Mouse (Mus musculus) MEL (cell line): ENCODE measurements around the gene Peli1. TPM values are rescaled to one million over a fixed set of nuclear protein-coding genes. Genes with fewer than 3 reads are reported as not detected.

Source experiments
- DNase-seq: peaks from one replicate; pipeline ENCODE4 v3.0.0; 2011; ENCODE audit warnings: low read depth, low spot score
- H3K27ac ChIP-seq: 2 replicates; pipeline ENCODE4 v1.5.1; 2012; ENCODE audit warnings: low read depth, mild to moderate bottlenecking, control low read depth, low read length, moderate library complexity; ENCODE audit not compliant: control insufficient read depth
- H3K27me3 ChIP-seq, 2 experiments: fragments of 150-350 bp in 1 of 2; sonication (generic) in 1 of 2; 2 replicates each; pipeline ENCODE4 v1.6.1; 2012; ENCODE audit warnings: low read length in 2 of 2, mild to moderate bottlenecking in 2 of 2, improper control_type of control experiment in 1 of 2, moderate library complexity in 1 of 2; ENCODE audit not compliant: insufficient read depth in 2 of 2, control insufficient read depth in 1 of 2
- H3K36me3 ChIP-seq, 2 experiments: 2 replicates each; pipeline ENCODE4 v1.6.1; 2012 to 2014; ENCODE audit warnings: low read length in 2 of 2, improper control_type of control experiment in 1 of 2, inconsistent platforms in 1 of 2, mild to moderate bottlenecking in 1 of 2; ENCODE audit not compliant: insufficient read depth in 2 of 2, control insufficient read depth in 1 of 2
- H3K4me1 ChIP-seq, 2 experiments: fragments of 150-350 bp in 1 of 2; sonication (generic) in 1 of 2; 2 replicates each; pipeline ENCODE4 v1.6.1; 2012; ENCODE audit warnings: low read length in 2 of 2, improper control_type of control experiment in 1 of 2, mild to moderate bottlenecking in 1 of 2; ENCODE audit not compliant: insufficient read depth in 2 of 2, control insufficient read depth in 1 of 2
- H3K4me3 ChIP-seq, 2 experiments: fragments of 150-350 bp in 1 of 2; sonication (generic) in 1 of 2; 2 replicates each; pipeline ENCODE4 v1.5.1; 2012; ENCODE audit warnings: low read depth in 2 of 2, low read length in 2 of 2, mild to moderate bottlenecking in 2 of 2, moderate library complexity in 2 of 2, control low read depth in 1 of 2, improper control_type of control experiment in 1 of 2; ENCODE audit not compliant: control insufficient read depth in 1 of 2, insufficient read depth in 1 of 2
- H3K79me2 ChIP-seq: 2 replicates; pipeline ENCODE4 v1.6.1; 2012; ENCODE audit warnings: mild to moderate bottlenecking, low read length, moderate library complexity; ENCODE audit not compliant: control insufficient read depth, poor library complexity, insufficient read depth
- H3K9ac ChIP-seq: 2 replicates; pipeline ENCODE4 v1.6.1; 2012; ENCODE audit warnings: low read depth, mild to moderate bottlenecking, control low read depth, low read length, moderate library complexity; ENCODE audit not compliant: control insufficient read depth, poor library complexity, severe bottlenecking
- H3K9me3 ChIP-seq: fragments of 150-350 bp; sonication (generic); replicated peaks from 2 replicates; pipeline ENCODE4 v1.6.1; 2012; ENCODE audit warnings: mild to moderate bottlenecking, low read length, improper control_type of control experiment, moderate library complexity; ENCODE audit not compliant: insufficient read depth
- BHLHE40 ChIP-seq: IDR thresholded peaks from 2 replicates; pipeline ENCODE4 v1.6.1; 2012; ENCODE audit warnings: low read depth, mild to moderate bottlenecking, inconsistent platforms, low read length, improper control_type of control experiment, borderline replicate concordance
- CTCF ChIP-seq, 3 experiments: IDR thresholded peaks in 2 of 3; conservative IDR thresholded peaks in 1 of 3; 2 replicates each; pipeline ENCODE4 v1.5.1; 2011 to 2012; ENCODE audit warnings: low read length in 3 of 3, low read depth in 2 of 3, mild to moderate bottlenecking in 2 of 3, improper control_type of control experiment in 1 of 3, inconsistent platforms in 1 of 3, mixed read lengths in 1 of 3, moderate library complexity in 1 of 3; ENCODE audit not compliant: control insufficient read depth in 1 of 3, insufficient read depth in 1 of 3, poor library complexity in 1 of 3, severe bottlenecking in 1 of 3
- E2F4 ChIP-seq: IDR thresholded peaks from 2 replicates; pipeline ENCODE4 v1.6.1; 2011; ENCODE audit warnings: low read depth, low read length, improper control_type of control experiment, borderline replicate concordance
- ELF1 ChIP-seq: IDR thresholded peaks from 2 replicates; pipeline ENCODE4 v1.6.1; 2014; ENCODE audit warnings: low read depth, mild to moderate bottlenecking, inconsistent platforms, low read length, improper control_type of control experiment, moderate library complexity
- HCFC1 ChIP-seq: IDR thresholded peaks from 2 replicates; pipeline ENCODE4 v1.6.1; 2012; ENCODE audit warnings: low read depth, mild to moderate bottlenecking, inconsistent platforms, low read length, improper control_type of control experiment, moderate library complexity
- JUND ChIP-seq: IDR thresholded peaks from 2 replicates; pipeline ENCODE4 v1.6.1; 2011; ENCODE audit warnings: low read depth, mild to moderate bottlenecking, improper control_type of control experiment, low read length
- MAZ ChIP-seq: IDR thresholded peaks from 2 replicates; pipeline ENCODE4 v1.6.1; 2012; ENCODE audit warnings: low read depth, mild to moderate bottlenecking, inconsistent platforms, low read length, improper control_type of control experiment
- POLR2AphosphoS2 ChIP-seq: IDR thresholded peaks from 2 replicates; pipeline ENCODE4 v1.6.1; 2011; ENCODE audit warnings: low read length, improper control_type of control experiment
- POLR2AphosphoS5 ChIP-seq: IDR thresholded peaks from 2 replicates; pipeline ENCODE4 v1.6.1; 2012; ENCODE audit warnings: low read depth, borderline replicate concordance, mild to moderate bottlenecking, inconsistent platforms, low read length, moderate library complexity, mixed read lengths
- SMC3 ChIP-seq: IDR thresholded peaks from 2 replicates; pipeline ENCODE4 v1.6.1; 2011; ENCODE audit warnings: low read depth, low read length, improper control_type of control experiment
- UBTF ChIP-seq: IDR thresholded peaks from 2 replicates; pipeline ENCODE4 v1.6.1; 2012; ENCODE audit warnings: low read depth, mild to moderate bottlenecking, inconsistent platforms, low read length, improper control_type of control experiment, moderate library complexity, borderline replicate concordance; ENCODE audit not compliant: insufficient read depth
- ZC3H11A ChIP-seq: IDR thresholded peaks from 2 replicates; pipeline ENCODE4 v1.6.1; 2012; ENCODE audit warnings: low read depth, mild to moderate bottlenecking, inconsistent platforms, low read length, improper control_type of control experiment
- polyA plus RNA-seq, 2 experiments: library from polyadenylated mRNA; stranded (reverse) in 1 of 2; unstranded in 1 of 2; fragments of >175 nt in 1 of 2; fragments of >200 nt in 1 of 2; gene quantifications; 2 replicates each; pipeline versions ENCODE4 v1.2.1 to v1.2.4; 2012; ENCODE audit warnings: low replicate concordance in 2 of 2, low read depth in 1 of 2; ENCODE audit not compliant: insufficient read length in 2 of 2, insufficient read depth in 1 of 2, missing spikeins in 1 of 2
- total RNA-seq: library from RNA; depleted of rRNA; stranded (reverse); fragments of 300-350 nt; gene quantifications from 2 replicates; pipeline ENCODE4 v1.2.3, GENCODE M21; 2012

The Peli1 gene
- total and polyA plus RNA-seq, 3 experiments, result 7.5 to 11.6 TPM; not detected in 1

GRCm38 (mm10) chr11:21054587-21054986 lies 36.5 kb upstream of the Peli1 start:
- no peak for TF ChIP-seq POLR2AphosphoS5
- TF ChIP-seq UBTF, result no peak
- TF ChIP-seq ZC3H11A, result no peak
- no peak for TF ChIP-seq CTCF (IDR thresholded peaks at IDR 0.05 in 2 of 3, conservative IDR thresholded peaks at IDR 0.05 in 1 of 3; ENCODE audit: control insufficient read depth in 1 of 3, insufficient read depth in 1 of 3, low read depth in 2 of 3, low read length in 3 of 3, poor library complexity in 1 of 3, severe bottlenecking in 1 of 3)
- no peak for TF ChIP-seq MAZ
- no peak for TF ChIP-seq ELF1
- no peak for TF ChIP-seq E2F4

GRCm38 (mm10) chr11:21056109-21056850 lies 34.8 kb upstream of the Peli1 start:
- Histone ChIP-seq H3K27me3 (0 out of 4 replicates have a peak, but pooled peaks cover 0 to 2% of the 10 kb centered on the region in 2 experiments), H3K27ac (no peak overlapping the region), H3K9ac (no peak overlapping the region), H3K36me3 (no peaks in the 10 kb centered on the region; a peak in 2 of 4 replicates), H3K79me2 (no peaks in the 10 kb centered on the region), H3K4me3 (no peak overlapping the region), H3K4me1 (no peaks in the 10 kb centered on the region), H3K9me3 (no peaks in the 10 kb centered on the region)
- TF ChIP-seq HCFC1, result no peak
- no peak for TF ChIP-seq JUND
- TF ChIP-seq SMC3, result no peak
- no peak for TF ChIP-seq BHLHE40
- TF ChIP-seq POLR2AphosphoS2, result no peak
- no peak for DNase-seq

More at GRCm38 (mm10) chr11:21054587-21054986, 36.5 kb upstream of the Peli1 start:
- no peaks in the 10 kb centered on the region for H3K9me3 ChIP-seq
- no peak overlapping the region for H3K27ac ChIP-seq
- no peak overlapping the region for H3K9ac ChIP-seq
- no peaks in the 10 kb centered on the region for H3K36me3 ChIP-seq
- no peak for DNase-seq
- no peaks in the 10 kb centered on the region for H3K4me1 ChIP-seq
- no peak overlapping the region for H3K4me3 ChIP-seq
- H3K79me2 ChIP-seq, result no peaks in the 10 kb centered on the region
- 0 out of 4 replicates have a peak, but pooled peaks cover 0 to 2% of the 10 kb centered on the region in 2 experiments for H3K27me3 ChIP-seq
